Mouse (Mus musculus): ENCODE data around the gene Fbxl8. TPM values are rescaled to one million over a fixed set of nuclear protein-coding genes. Genes with fewer than 3 reads are reported as not detected.

The Fbxl8 gene
- polyA plus RNA-seq, 1 experiment, result 3.7 TPM

- WGBS, result 79% methylated on average over 9 of the region's 9 CpGs
- Histone ChIP-seq H3K4me3 (replicated peaks; ENCODE audit: control insufficient read depth, low read depth, low read length) (no peak overlapping the region), H3K27ac (ENCODE audit: control insufficient read depth, insufficient read depth, low read depth, low read length, poor library complexity) (no peak overlapping the region), H3K4me1 (ENCODE audit: control insufficient read depth, insufficient read depth, low read length) (no peaks in the 10 kb centered on the region; the same call in 1 of the 2 replicates)
- TF ChIP-seq POLR2A (IDR thresholded peaks at IDR 0.05; ENCODE audit: borderline replicate concordance, control insufficient read depth, low read depth, low read length) (no peak), CTCF (IDR thresholded peaks at IDR 0.05; ENCODE audit: control insufficient read depth, insufficient read depth, low read length) (no peak)
These were observed 49.4 kb downstream of the Fbxl8 start for GRCm38 (mm10) chr8:105313622-105314402.

DNA sequence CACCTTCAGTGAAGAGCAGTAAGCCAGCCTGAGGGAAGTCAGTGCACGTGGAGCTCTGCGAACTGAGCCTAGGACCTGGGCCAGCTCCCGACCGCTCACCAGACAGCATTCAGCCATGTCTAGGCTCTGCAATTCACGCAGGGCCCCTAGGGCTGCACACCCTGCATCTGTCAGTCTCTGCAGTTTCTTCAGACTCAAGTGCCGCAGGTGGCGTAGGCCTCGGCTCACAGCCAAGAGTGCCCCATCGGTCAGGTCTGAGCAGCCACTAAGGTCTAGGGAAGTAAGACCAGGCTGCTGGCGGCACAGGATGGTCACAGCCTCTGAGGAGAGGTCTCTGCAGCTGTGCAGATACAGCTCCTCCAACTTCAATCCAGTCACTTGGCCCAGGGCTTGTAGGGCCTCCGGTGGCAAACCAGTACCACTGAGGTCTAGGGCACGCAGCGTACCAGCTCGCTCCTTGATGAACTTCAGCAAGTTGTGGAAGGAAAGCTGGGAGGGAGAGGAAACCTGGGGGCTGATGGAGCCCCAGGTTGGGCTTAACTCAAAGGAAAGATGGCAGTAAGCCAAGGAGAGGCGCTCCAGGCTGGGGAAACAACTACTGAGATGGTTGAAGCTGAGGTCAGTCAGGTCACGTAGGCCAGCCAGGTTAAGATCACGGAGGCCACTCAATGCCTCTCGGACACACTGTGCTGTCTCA, 50.8 kb downstream of the Fbxl8 start:
- H3K4me1 ChIP-seq (ENCODE audit: control insufficient read depth, insufficient read depth, low read length), result no peaks in the 10 kb centered on the region; the same call in 1 of the 2 replicates
- H3K27ac ChIP-seq (ENCODE audit: control insufficient read depth, insufficient read depth, low read depth, low read length, poor library complexity), result no peak overlapping the region
- H3K4me3 ChIP-seq (replicated peaks; ENCODE audit: control insufficient read depth, low read depth, low read length), result no peak overlapping the region
- 93% methylated on average over 18 of the region's 18 CpGs for WGBS
- TF ChIP-seq POLR2A (IDR thresholded peaks at IDR 0.05; ENCODE audit: borderline replicate concordance, control insufficient read depth, low read depth, low read length) (no peak), CTCF (IDR thresholded peaks at IDR 0.05; ENCODE audit: control insufficient read depth, insufficient read depth, low read length) (no peak)

- 91% methylated on average over 4 of the region's 4 CpGs for WGBS
- no peak for TF ChIP-seq CTCF (IDR thresholded peaks at IDR 0.05; ENCODE audit: control insufficient read depth, insufficient read depth, low read length)
- no peak for TF ChIP-seq POLR2A (IDR thresholded peaks at IDR 0.05; ENCODE audit: borderline replicate concordance, control insufficient read depth, low read depth, low read length)
- Histone ChIP-seq H3K4me1 (ENCODE audit: control insufficient read depth, insufficient read depth, low read length) (no peaks in the 10 kb centered on the region; the same call in 1 of the 2 replicates), H3K4me3 (replicated peaks; ENCODE audit: control insufficient read depth, low read depth, low read length) (no peak overlapping the region), H3K27ac (ENCODE audit: control insufficient read depth, insufficient read depth, low read depth, low read length, poor library complexity) (no peak overlapping the region)
These were observed 53.5 kb downstream of the Fbxl8 start for GRCm38 (mm10) chr8:105317941-105318340.

- WGBS, result 89% methylated on average over 11 of the region's 11 CpGs
- no peak overlapping the region for H3K4me3 ChIP-seq (replicated peaks; ENCODE audit: control insufficient read depth, low read depth, low read length)
- H3K27ac ChIP-seq (ENCODE audit: control insufficient read depth, insufficient read depth, low read depth, low read length, poor library complexity), result no peak overlapping the region
- TF ChIP-seq CTCF (IDR thresholded peaks at IDR 0.05; ENCODE audit: control insufficient read depth, insufficient read depth, low read length), result no peak
- TF ChIP-seq POLR2A (IDR thresholded peaks at IDR 0.05; ENCODE audit: borderline replicate concordance, control insufficient read depth, low read depth, low read length), result no peak
- peaks cover 1% of the 10 kb centered on the region; the same call in 1 of the 2 replicates for H3K4me1 ChIP-seq (ENCODE audit: control insufficient read depth, insufficient read depth, low read length)
These were observed 54.3 kb downstream of the Fbxl8 start for GRCm38 (mm10) chr8:105318662-105319190.

Other genes starting within 250 kb of the Fbxl8 start
- 2.3 and 7.1 TPM in 2 replicates for gene Ces3a, start 216.0 kb upstream of the Fbxl8 start, polyA plus RNA-seq (2011; ENCODE audit: insufficient read depth, insufficient read length, low replicate concordance, missing spikeins)
- gene Ces3b, start 180.9 kb upstream of the Fbxl8 start, polyA plus RNA-seq (2011; ENCODE audit: insufficient read depth, insufficient read length, low replicate concordance, missing spikeins), result 0.95 and 1.3 TPM in 2 replicates
- gene Ces4a, start 132.8 kb upstream of the Fbxl8 start, polyA plus RNA-seq (2011; ENCODE audit: insufficient read depth, insufficient read length, low replicate concordance, missing spikeins), result not detected in 2 replicates
- 9.7 and 36.4 TPM in 2 replicates for gene Cbfb, start 94.0 kb upstream of the Fbxl8 start, polyA plus RNA-seq (2011; ENCODE audit: insufficient read depth, insufficient read length, low replicate concordance, missing spikeins)
- 5.0 and 17.2 TPM in 2 replicates for gene D230025D16Rik, start 39.5 kb upstream of the Fbxl8 start, polyA plus RNA-seq (2011; ENCODE audit: insufficient read depth, insufficient read length, low replicate concordance, missing spikeins)
- 0.82 TPM in 1 of 2 replicates, not detected in the other for gene B3gnt9, start 9.5 kb upstream of the Fbxl8 start, polyA plus RNA-seq (2011; ENCODE audit: insufficient read depth, insufficient read length, low replicate concordance, missing spikeins)
- 11.3 and 12.0 TPM in 2 replicates for gene Tradd, start within 50 bp of the Fbxl8 start, polyA plus RNA-seq (2011; ENCODE audit: insufficient read depth, insufficient read length, low replicate concordance, missing spikeins)
- 0.95 TPM in 1 of 2 replicates, not detected in the other for gene Hsf4, start 5.2 kb downstream of the Fbxl8 start, polyA plus RNA-seq (2011; ENCODE audit: insufficient read depth, insufficient read length, low replicate concordance, missing spikeins)
- 0.70 TPM in 1 of 2 replicates, not detected in the other for gene Nol3, start 11.5 kb downstream of the Fbxl8 start, polyA plus RNA-seq (2011; ENCODE audit: insufficient read depth, insufficient read length, low replicate concordance, missing spikeins)
- 1.5 and 2.2 TPM in 2 replicates for gene 4931428F04Rik, start 25.2 kb downstream of the Fbxl8 start, polyA plus RNA-seq (2011; ENCODE audit: insufficient read depth, insufficient read length, low replicate concordance, missing spikeins)
- 5.7 and 10.4 TPM in 2 replicates for gene Exoc3l, start 31.5 kb downstream of the Fbxl8 start, polyA plus RNA-seq (2011; ENCODE audit: insufficient read depth, insufficient read length, low replicate concordance, missing spikeins)
- 108 and 115 TPM in 2 replicates for gene E2f4, start 33.0 kb downstream of the Fbxl8 start, polyA plus RNA-seq (2011; ENCODE audit: insufficient read depth, insufficient read length, low replicate concordance, missing spikeins)
- gene Elmo3, start 41.0 kb downstream of the Fbxl8 start, polyA plus RNA-seq (2011; ENCODE audit: insufficient read depth, insufficient read length, low replicate concordance, missing spikeins), result 8.2 and 11.5 TPM in 2 replicates
- gene Lrrc29, start 61.6 kb downstream of the Fbxl8 start, polyA plus RNA-seq (2011; ENCODE audit: insufficient read depth, insufficient read length, low replicate concordance, missing spikeins), result 7.8 and 19.9 TPM in 2 replicates
- 81.6 and 140 TPM in 2 replicates for gene Tmem208, start 61.7 kb downstream of the Fbxl8 start, polyA plus RNA-seq (2011; ENCODE audit: insufficient read depth, insufficient read length, low replicate concordance, missing spikeins)
- gene Fhod1, start 83.3 kb downstream of the Fbxl8 start, polyA plus RNA-seq (2011; ENCODE audit: insufficient read depth, insufficient read length, low replicate concordance, missing spikeins), result 24.6 and 66.3 TPM in 2 replicates
- gene Slc9a5, start 84.2 kb downstream of the Fbxl8 start, polyA plus RNA-seq (2011; ENCODE audit: insufficient read depth, insufficient read length, low replicate concordance, missing spikeins), result 3.7 and 7.8 TPM in 2 replicates
- not detected in 2 replicates for gene Plekhg4, start 108.6 kb downstream of the Fbxl8 start, polyA plus RNA-seq (2011; ENCODE audit: insufficient read depth, insufficient read length, low replicate concordance, missing spikeins)
- not detected in 2 replicates for gene Kctd19, start 148.9 kb downstream of the Fbxl8 start, polyA plus RNA-seq (2011; ENCODE audit: insufficient read depth, insufficient read length, low replicate concordance, missing spikeins)
- 1.1 and 3.0 TPM in 2 replicates for gene Lrrc36, start 148.9 kb downstream of the Fbxl8 start, polyA plus RNA-seq (2011; ENCODE audit: insufficient read depth, insufficient read length, low replicate concordance, missing spikeins)
- gene Tppp3, start 206.9 kb downstream of the Fbxl8 start, polyA plus RNA-seq (2011; ENCODE audit: insufficient read depth, insufficient read length, low replicate concordance, missing spikeins), result 3.3 and 3.5 TPM in 2 replicates
- gene Zdhhc1, start 232.3 kb downstream of the Fbxl8 start, polyA plus RNA-seq (2011; ENCODE audit: insufficient read depth, insufficient read length, low replicate concordance, missing spikeins), result 7.3 and 10.1 TPM in 2 replicates